8 mouse cellular contexts compared by ENCODE assay signal in the genomic region with DNA sequence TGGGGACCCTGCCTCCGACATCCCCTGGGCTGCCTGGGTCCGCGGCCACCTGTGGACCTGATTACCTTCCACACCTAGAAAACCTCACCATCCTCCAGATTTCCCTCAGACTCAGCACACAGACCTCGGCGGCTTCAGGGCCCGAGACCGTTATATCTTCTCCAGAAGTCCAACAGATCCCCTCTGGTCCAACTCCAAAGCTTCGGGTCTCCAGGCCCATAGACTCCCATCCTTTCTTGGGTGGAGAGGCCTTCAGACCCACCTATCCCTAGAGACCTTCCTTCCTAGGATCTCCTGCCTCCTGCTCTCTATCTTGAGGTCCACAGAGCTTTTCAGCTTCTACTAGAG. TPM values are rescaled to one million over a fixed set of nuclear protein-coding genes. Genes with fewer than 3 reads are reported as not detected.
DNase-seq lines count a peak whose midpoint lies in the region; ATAC-seq and TF ChIP-seq lines count a peak whose summit lies in the region.

No protein-coding gene starts in this region.

- H3K9me3 ChIP-seq in hindbrain, embryonic 16.5 days (ENCODE audit: control insufficient read depth, low read length): no peaks in the 10 kb centered on the region
- H3K9me3 ChIP-seq in midbrain, postnatal 0 days (ENCODE audit: low read length): no peaks in the 10 kb centered on the region

- no peak for ATAC-seq in hindbrain, embryonic 16.5 days
- no peak; the same call in 1 of the 2 replicates for ATAC-seq in midbrain, postnatal 0 days (ENCODE audit: low FRiP score)

- peak overlapping the region; percentile 87 for H3K4me3 ChIP-seq in layer of hippocampus, adult 2 months
- peak overlapping the region; percentile 77 for H3K4me3 ChIP-seq in brown adipose tissue, adult 24 weeks (ENCODE audit: insufficient read depth, low read depth, low read length)
- H3K4me3 ChIP-seq in hindbrain, embryonic 16.5 days (ENCODE audit: low read length): peak overlapping the region; percentile 66
- peak overlapping the region; percentile 79 for H3K4me3 ChIP-seq in midbrain, postnatal 0 days (ENCODE audit: low read depth, low read length)

- peak overlapping the region; percentile 95 for H3K4me2 ChIP-seq in hindbrain, embryonic 16.5 days (ENCODE audit: low read length)
- H3K4me2 ChIP-seq in midbrain, postnatal 0 days (ENCODE audit: low read depth, low read length, poor library complexity, severe bottlenecking): peak overlapping the region; percentile 83

- no peaks in the 10 kb centered on the region for H3K27me3 ChIP-seq in hindbrain, embryonic 16.5 days (replicated peaks; ENCODE audit: control insufficient read depth, insufficient read depth, low read length)
- no peaks in the 10 kb centered on the region for H3K27me3 ChIP-seq in midbrain, postnatal 0 days (ENCODE audit: insufficient read depth, low read length)

- peak overlapping the region; percentile 95 for H3K27ac ChIP-seq in layer of hippocampus, adult 2 months
- peak overlapping the region; percentile 36 for H3K27ac ChIP-seq in brown adipose tissue, adult 24 weeks (replicated peaks; ENCODE audit: low read depth, low read length)
- peak overlapping the region; percentile 53 for H3K27ac ChIP-seq in hindbrain, embryonic 16.5 days (ENCODE audit: low read depth, low read length)
- H3K27ac ChIP-seq in midbrain, postnatal 0 days (ENCODE audit: low read depth, low read length): peak overlapping the region; percentile 55

- WGBS in hindbrain, embryonic 16.5 days: 5% methylated on average over 8 of the region's 8 CpGs
- 4% methylated on average over 8 of the region's 8 CpGs for WGBS in midbrain, postnatal 0 days

- DNase-seq in layer of hippocampus, adult 2 months (ENCODE audit: low spot score in 2 of 2): no peak
- no peak for DNase-seq in layer of hippocampus, adult 8-10 months (ENCODE audit: low spot score in 2 of 2)
- DNase-seq in midbrain, postnatal 0 days (ENCODE audit: low spot score): no peak
- DNase-seq in left cerebral cortex, postnatal 25 days (ENCODE audit: low spot score in 2 of 2): no peak
- no peak for DNase-seq in ovary, adult 18-20 months (ENCODE audit: low spot score)
- no peak for DNase-seq in cerebellum, postnatal 4 days (ENCODE audit: low spot score in 2 of 2)

- peak overlapping the region; percentile 79 for H3K9ac ChIP-seq in hindbrain, embryonic 16.5 days (ENCODE audit: low read depth, low read length)
- H3K9ac ChIP-seq in midbrain, postnatal 0 days (replicated peaks; ENCODE audit: low read length, poor library complexity, severe bottlenecking): peak overlapping the region; percentile 83

- TF ChIP-seq CTCF in layer of hippocampus, adult 2 months (conservative IDR thresholded peaks at IDR 0.05): no peak
- no peak for TF ChIP-seq CTCF in midbrain, postnatal 0 days (IDR thresholded peaks at IDR 0.05)

- intact Hi-C loops in left cerebral cortex, postnatal 25 days (cut with DNase I): loop anchor here (2.0 kb wide), 1 partner anchor 37 kb away; no protein-coding TSS in a partner anchor

- H3K36me3 ChIP-seq in hindbrain, embryonic 16.5 days (ENCODE audit: control insufficient read depth, insufficient read depth, low read length): no peaks in the 10 kb centered on the region
- no peaks in the 10 kb centered on the region for H3K36me3 ChIP-seq in midbrain, postnatal 0 days (ENCODE audit: insufficient read depth, low read length)

- peaks cover 5% of the 10 kb centered on the region; the same call in 1 of the 2 replicates for H3K4me1 ChIP-seq in brown adipose tissue, adult 24 weeks (ENCODE audit: control insufficient read depth, insufficient read depth, insufficient read length, low read length)
- H3K4me1 ChIP-seq in hindbrain, embryonic 16.5 days (ENCODE audit: control insufficient read depth, insufficient read depth, low read depth, low read length): peaks cover 33% of the 10 kb centered on the region
- H3K4me1 ChIP-seq in midbrain, postnatal 0 days (ENCODE audit: insufficient read depth, low read length): peaks cover 23% of the 10 kb centered on the region

RNA-seq across cellular contexts. Expression of a gene that starts 8.6 kb away (rescaled TPM):
- total RNA-seq in layer of hippocampus, adult 2 months (2021): 10 to 100 TPM; 26.9 to 35.9 TPM
- 10 to 100 TPM; 26.9 to 33.0 (median 29.7) TPM for total RNA-seq in layer of hippocampus, adult 8-10 months (2022)
- 6.0 and 7.3 TPM in 2 replicates for polyA plus RNA-seq in brown adipose tissue, adult 24 weeks (2012; ENCODE audit: insufficient read depth, insufficient read length, missing spikeins)
- 30.3 and 30.8 TPM in 2 replicates for polyA plus RNA-seq in hindbrain, embryonic 16.5 days (2015; fragmentation: Nextera tagmentation; extraction: Ambion mirVana)
- 18.0 and 21.0 TPM in 2 replicates for total RNA-seq in midbrain, postnatal 0 days (2014; rRNA removed)
- polyA plus RNA-seq in midbrain, postnatal 0 days (2015; fragmentation: Nextera tagmentation; extraction: Ambion mirVana): 29.5 TPM in 2 replicates
- 10 to 100 TPM; 22.7 to 23.5 TPM for total RNA-seq in left cerebral cortex, postnatal 25 days (2021)

RNA-seq across cellular contexts. Expression of a gene that starts 20.4 kb away (rescaled TPM):
- total RNA-seq in layer of hippocampus, adult 2 months (2021): not detected
- total RNA-seq in layer of hippocampus, adult 8-10 months (2022): under 1 TPM in 1 of 4 experiments, not detected in 3; 0.71 TPM
- not detected in 2 replicates for polyA plus RNA-seq in brown adipose tissue, adult 24 weeks (2012; ENCODE audit: insufficient read depth, insufficient read length, missing spikeins)
- 1.7 and 2.1 TPM in 2 replicates for polyA plus RNA-seq in hindbrain, embryonic 16.5 days (2015; fragmentation: Nextera tagmentation; extraction: Ambion mirVana)
- 0.28 and 0.66 TPM in 2 replicates for total RNA-seq in midbrain, postnatal 0 days (2014; rRNA removed)
- 3.0 and 3.6 TPM in 2 replicates for polyA plus RNA-seq in midbrain, postnatal 0 days (2015; fragmentation: Nextera tagmentation; extraction: Ambion mirVana)
- not detected for total RNA-seq in left cerebral cortex, postnatal 25 days (2021)

RNA-seq across cellular contexts. Expression of a gene that starts 49.0 kb away (rescaled TPM):
- total RNA-seq in layer of hippocampus, adult 2 months (2021): 10 to 100 TPM; 85.0 to 95.0 TPM
- 10 to 100 TPM; 89.6 to 93.1 (median 92.6) TPM for total RNA-seq in layer of hippocampus, adult 8-10 months (2022)
- polyA plus RNA-seq in brown adipose tissue, adult 24 weeks (2012; ENCODE audit: insufficient read depth, insufficient read length, missing spikeins): 13.6 and 16.3 TPM in 2 replicates
- polyA plus RNA-seq in hindbrain, embryonic 16.5 days (2015; fragmentation: Nextera tagmentation; extraction: Ambion mirVana): 24.1 and 24.4 TPM in 2 replicates
- 127 and 131 TPM in 2 replicates for total RNA-seq in midbrain, postnatal 0 days (2014; rRNA removed)
- 22.2 and 23.4 TPM in 2 replicates for polyA plus RNA-seq in midbrain, postnatal 0 days (2015; fragmentation: Nextera tagmentation; extraction: Ambion mirVana)
- total RNA-seq in left cerebral cortex, postnatal 25 days (2021): 10 to 100 TPM; 77.7 to 82.7 TPM

Comparison
In these comparisons a context has a peak if more than half of its experiments do, and no peak if none do; other contexts are left out.
1. H3K27ac ChIP-seq: peak in every context shown above with its lines; median percentile 95 in layer of hippocampus, adult 2 months; 55 in midbrain, postnatal 0 days; 53 in hindbrain, embryonic 16.5 days; 36 in brown adipose tissue, adult 24 weeks.